Mouse (Mus musculus) intestine, embryonic 14.5 days (tissue): ENCODE measurements at regions not wholly inside any gene's neighbourhood (a gene's known extent, or its start where the extent isn't known, plus 50 kb on each side); places are given as distances from the start of the nearest gene placed in this dataset.

Source experiments
- ATAC-seq: fragments of 200-750 bp; cut with Nextera tagmentation; replicated peaks from 2 replicates; pipeline ENCODE4 v1.8.0; 2017; ENCODE audit warnings: low read depth, moderate number of reproducible peaks, moderate TSS enrichment, moderate library complexity; ENCODE audit not compliant: low FRiP score, low TSS enrichment
- DNase-seq: peaks from one replicate; pipeline ENCODE4 v3.0.0-alpha.2; 2018; ENCODE audit warnings: low spot score
- H3K27ac ChIP-seq: fragments of 300-500 bp; sonication (generic); 2 replicates; pipeline ENCODE4 v1.5.1; 2014; ENCODE audit warnings: low read depth, mild to moderate bottlenecking, control low read depth
- H3K27me3 ChIP-seq: fragments of 300-500 bp; sonication (generic); replicated peaks from 2 replicates; pipeline ENCODE4 v1.6.1; 2014; ENCODE audit warnings: low read length, control low read depth; ENCODE audit not compliant: control insufficient read depth, insufficient read depth
- H3K36me3 ChIP-seq: fragments of 300-500 bp; sonication (generic); 2 replicates; pipeline ENCODE4 v1.6.1; 2014; ENCODE audit warnings: low read length, control low read depth; ENCODE audit not compliant: control insufficient read depth, insufficient read depth
- H3K4me1 ChIP-seq: fragments of 300-500 bp; sonication (generic); replicated peaks from 2 replicates; pipeline ENCODE4 v1.6.1; 2014; ENCODE audit warnings: low read length, control low read depth, mixed read lengths; ENCODE audit not compliant: control insufficient read depth, insufficient read depth
- H3K4me2 ChIP-seq: fragments of 300-500 bp; sonication (generic); 2 replicates; pipeline ENCODE4 v1.6.1; 2014; ENCODE audit warnings: low read length
- H3K4me3 ChIP-seq: fragments of 300-500 bp; sonication (generic); 2 replicates; pipeline ENCODE4 v1.5.1; 2014; ENCODE audit warnings: low read depth, low read length, control low read depth, mixed read lengths
- H3K9ac ChIP-seq: fragments of 300-500 bp; sonication (generic); 2 replicates; pipeline ENCODE4 v1.6.1; 2014; ENCODE audit warnings: mild to moderate bottlenecking, low read length
- H3K9me3 ChIP-seq: fragments of 300-500 bp; sonication (generic); 2 replicates; pipeline ENCODE4 v1.6.1; 2016; ENCODE audit warnings: low read length, control low read depth; ENCODE audit not compliant: control insufficient read depth
- WGBS: fragments of 180-500 bp; shearing (Covaris S2); extraction: QIAGEN DNeasy Blood & Tissue Kit; methylation state at CpG from one replicate; pipeline ENCODE4 v1.1.7; 2014; 5-methylcytosine and 5-hydroxymethylcytosine counted together

DNA sequence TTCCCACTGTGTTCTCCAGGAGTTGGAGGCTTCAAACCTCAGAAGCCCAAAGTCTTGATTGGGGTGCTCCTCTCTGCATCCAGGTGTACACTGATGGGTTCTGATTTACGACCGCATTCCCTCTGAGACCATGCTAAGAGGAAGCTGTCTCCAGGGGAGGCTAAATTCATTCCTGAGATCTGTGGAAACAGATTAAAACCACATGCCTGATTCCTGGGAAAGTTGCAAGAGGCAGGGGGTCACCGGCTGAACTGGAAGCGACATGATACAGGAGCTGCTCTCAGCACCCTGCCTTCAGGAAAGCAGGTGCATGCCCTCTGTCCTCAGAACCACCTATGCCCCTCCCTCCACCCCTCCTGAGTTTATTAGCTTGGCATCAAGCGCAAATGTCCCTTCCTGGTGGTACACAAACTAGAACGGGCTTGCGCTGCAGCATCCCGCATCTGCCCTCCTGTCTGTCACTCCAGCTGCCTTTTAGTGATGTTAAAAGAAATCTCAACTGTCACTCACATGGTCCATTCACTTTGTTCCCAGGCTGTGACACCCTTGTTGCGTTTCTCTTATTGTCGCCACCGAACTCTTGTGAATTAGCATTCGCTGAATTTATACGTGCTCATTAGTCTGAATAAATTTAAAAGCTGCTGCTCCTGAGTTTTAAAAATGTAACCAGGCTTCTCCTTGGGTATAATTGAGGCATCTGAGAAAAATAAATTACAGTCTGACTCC lies 446.3 kb upstream of the 3110018I06Rik start:
- Histone ChIP-seq H3K4me1 (no peaks in the 10 kb centered on the region), H3K9me3 (no peaks in the 10 kb centered on the region), H3K36me3 (no peaks in the 10 kb centered on the region), H3K27me3 (no peaks in the 10 kb centered on the region), H3K9ac (no peak overlapping the region), H3K4me3 (no peak overlapping the region), H3K4me2 (no peak overlapping the region), H3K27ac (no peak overlapping the region)
- ATAC-seq (no peak), DNase-seq (no peak)
- WGBS, result 76% methylated on average over 13 of the region's 13 CpGs

DNA sequence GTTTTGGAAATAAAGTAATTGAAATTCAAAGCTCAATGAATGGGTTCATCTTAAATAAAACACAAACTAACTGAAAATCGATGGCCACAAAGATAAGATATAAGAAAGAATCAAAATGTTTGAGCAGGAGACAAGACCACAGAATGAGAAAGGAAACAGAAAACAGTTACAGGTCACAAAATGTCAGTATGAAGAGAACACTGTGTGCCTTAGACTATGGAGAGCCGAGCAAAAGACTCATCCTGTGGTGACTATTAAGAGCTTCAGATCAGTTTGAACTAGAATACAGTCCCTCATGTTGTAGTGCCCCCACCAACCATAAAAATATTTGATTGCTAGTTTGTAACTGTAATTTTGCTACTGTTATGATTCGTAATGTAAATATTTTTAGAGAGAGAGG lies 441.9 kb upstream of the 3110018I06Rik start:
- Histone ChIP-seq H3K4me1 (no peaks in the 10 kb centered on the region), H3K27ac (no peak overlapping the region), H3K4me2 (no peak overlapping the region), H3K9ac (no peak overlapping the region), H3K27me3 (no peaks in the 10 kb centered on the region), H3K9me3 (no peaks in the 10 kb centered on the region), H3K36me3 (no peaks in the 10 kb centered on the region), H3K4me3 (no peak overlapping the region)
- ATAC-seq (no peak), DNase-seq (no peak)
- WGBS, result 87% methylated on average over 3 of the region's 3 CpGs

GRCm38 (mm10) chr12:107047059-107047531 lies 441.3 kb upstream of the 3110018I06Rik start:
- H3K9me3 ChIP-seq, result no peaks in the 10 kb centered on the region
- H3K4me2 ChIP-seq, result no peak overlapping the region
- H3K27me3 ChIP-seq, result no peaks in the 10 kb centered on the region
- ATAC-seq (no peak), DNase-seq (no peak)
- 68% methylated on average over 13 of the region's 13 CpGs for WGBS
- no peaks in the 10 kb centered on the region for H3K4me1 ChIP-seq
- H3K27ac ChIP-seq, result no peak overlapping the region
- H3K36me3 ChIP-seq, result no peaks in the 10 kb centered on the region
- no peak overlapping the region for H3K4me3 ChIP-seq
- no peak overlapping the region for H3K9ac ChIP-seq

- Histone ChIP-seq H3K4me2 (no peak overlapping the region), H3K4me1 (no peaks in the 10 kb centered on the region), H3K36me3 (no peaks in the 10 kb centered on the region), H3K27me3 (no peaks in the 10 kb centered on the region), H3K9me3 (no peaks in the 10 kb centered on the region), H3K9ac (no peak overlapping the region), H3K27ac (no peak overlapping the region), H3K4me3 (no peak overlapping the region)
- DNase-seq (no peak), ATAC-seq (no peak)
- WGBS, result 78% methylated on average over 7 of the region's 7 CpGs
Measured at GRCm38 (mm10) chr12:107050891-107051635, 437.4 kb upstream of the 3110018I06Rik start.

DNA sequence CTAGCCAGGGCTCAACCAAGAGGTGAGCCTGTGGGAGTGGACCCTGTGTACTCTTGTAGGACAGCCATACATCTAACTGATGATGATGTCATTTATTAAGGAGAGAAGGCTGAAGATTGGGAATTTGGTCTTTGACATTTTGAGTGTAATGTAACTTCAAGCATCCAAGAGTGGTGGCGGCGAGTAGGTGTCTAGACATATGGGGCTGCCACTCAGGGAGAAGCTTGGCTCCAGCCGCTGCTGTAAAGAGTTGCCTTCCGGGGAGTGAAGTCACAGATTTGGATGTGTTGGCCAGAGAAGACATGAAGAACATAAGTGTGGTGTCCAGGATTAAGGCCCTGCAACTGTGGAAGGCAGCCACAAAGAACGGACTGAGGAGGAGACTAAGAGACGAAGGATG lies 436.3 kb upstream of the 3110018I06Rik start:
- no peak overlapping the region for H3K9ac ChIP-seq
- H3K27ac ChIP-seq, result no peak overlapping the region
- 89% methylated on average over 6 of the region's 6 CpGs for WGBS
- no peak overlapping the region for H3K4me2 ChIP-seq
- H3K27me3 ChIP-seq, result no peaks in the 10 kb centered on the region
- no peak for DNase-seq
- no peak overlapping the region for H3K4me3 ChIP-seq
- H3K4me1 ChIP-seq, result no peaks in the 10 kb centered on the region
- no peak for ATAC-seq
- no peaks in the 10 kb centered on the region for H3K36me3 ChIP-seq
- H3K9me3 ChIP-seq, result no peaks in the 10 kb centered on the region

DNA sequence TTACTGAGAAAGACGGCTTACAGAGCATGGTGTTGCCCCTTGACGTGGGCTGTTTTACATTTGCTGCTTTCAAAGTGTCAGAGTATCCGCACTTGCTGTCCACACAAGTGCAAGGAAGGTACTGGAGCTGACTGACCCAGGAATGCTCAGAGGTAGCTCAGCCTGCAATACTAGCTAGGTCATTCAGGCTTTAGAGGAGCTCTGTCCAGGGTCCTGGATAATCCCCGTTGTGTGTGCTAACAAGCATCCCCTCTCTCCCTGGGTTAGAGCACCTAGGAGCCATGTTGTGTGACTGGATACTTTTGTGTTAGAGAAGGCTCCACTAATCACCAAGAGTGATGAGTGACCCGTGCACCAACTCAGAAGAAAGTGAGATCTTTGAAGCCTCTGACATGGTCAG lies 431.9 kb upstream of the 3110018I06Rik start:
- DNase-seq, result peak; percentile 80
- H3K36me3 ChIP-seq, result no peaks in the 10 kb centered on the region
- H3K4me2 ChIP-seq, result no peak overlapping the region
- no peak overlapping the region for H3K9ac ChIP-seq
- H3K9me3 ChIP-seq, result no peaks in the 10 kb centered on the region
- no peak overlapping the region for H3K27ac ChIP-seq
- 25% methylated on average over 5 of the region's 5 CpGs for WGBS
- ATAC-seq, result no peak
- H3K27me3 ChIP-seq, result no peaks in the 10 kb centered on the region
- no peak overlapping the region for H3K4me3 ChIP-seq
- H3K4me1 ChIP-seq, result no peaks in the 10 kb centered on the region

GRCm38 (mm10) chr12:107060514-107060913 lies 427.9 kb upstream of the 3110018I06Rik start:
- H3K9me3 ChIP-seq, result 0 out of 2 replicates have a peak, but pooled peaks cover 4% of the 10 kb centered on the region
- no peaks in the 10 kb centered on the region for H3K4me1 ChIP-seq
- no peak for DNase-seq
- H3K36me3 ChIP-seq, result no peaks in the 10 kb centered on the region
- WGBS, result 54% methylated on average over 3 of the region's 3 CpGs
- no peak overlapping the region for H3K27ac ChIP-seq
- no peak overlapping the region for H3K4me3 ChIP-seq
- no peak for ATAC-seq
- no peak overlapping the region for H3K9ac ChIP-seq
- H3K4me2 ChIP-seq, result no peak overlapping the region
- no peaks in the 10 kb centered on the region for H3K27me3 ChIP-seq

DNA sequence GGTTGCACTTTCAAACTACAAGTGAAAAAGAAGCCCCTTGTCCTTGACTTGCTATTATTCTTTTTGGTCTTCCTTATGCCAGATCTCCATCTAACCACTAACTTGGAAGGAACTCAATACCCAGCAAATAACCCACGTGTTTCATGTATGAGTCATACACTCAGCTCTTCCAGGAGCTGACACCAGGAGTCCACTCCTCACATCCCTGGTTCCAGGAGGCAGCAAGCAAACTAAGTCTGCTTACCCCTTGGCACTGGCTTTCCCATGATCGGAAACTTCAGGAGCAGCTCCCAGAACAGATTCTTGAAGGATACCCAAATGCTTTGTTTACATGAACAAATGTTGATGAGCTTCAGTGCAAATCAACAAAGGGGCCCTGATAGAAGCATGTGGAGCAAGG lies 421.1 kb upstream of the 3110018I06Rik start:
- no peak for ATAC-seq
- no peak overlapping the region for H3K4me3 ChIP-seq

More for the DNA sequence above, 421.1 kb upstream of the 3110018I06Rik start:
- DNase-seq, result no peak
- H3K27me3 ChIP-seq, result no peaks in the 10 kb centered on the region
- no peak overlapping the region for H3K9ac ChIP-seq
- WGBS, result 76% methylated on average over 2 of the region's 2 CpGs
- H3K36me3 ChIP-seq, result no peaks in the 10 kb centered on the region
- H3K4me1 ChIP-seq, result no peaks in the 10 kb centered on the region
- no peak overlapping the region for H3K4me2 ChIP-seq
- no peak overlapping the region for H3K27ac ChIP-seq
- 0 out of 2 replicates have a peak, but pooled peaks cover 2% of the 10 kb centered on the region for H3K9me3 ChIP-seq
